Mouse (Mus musculus) liver, embryonic 16.5 days (tissue): ENCODE measurements around the gene Gm21812. TPM values are rescaled to one million over a fixed set of nuclear protein-coding genes. Genes with fewer than 3 reads are reported as not detected.
"Not testable (repeated sequence)": the region's sequence is repeated elsewhere in the genome, so short reads cannot be mapped to it uniquely, and the experiment has no call there.

Experiments used
- ATAC-seq: fragments of 200-750 bp; cut with Nextera tagmentation; 2 replicates; pipeline ENCODE4 v1.8.0; 2017; ENCODE audit warnings: low read depth, mild to moderate bottlenecking, moderate number of reproducible peaks, moderate library complexity
- H3K27ac ChIP-seq: fragments of 300-500 bp; sonication (generic); 2 replicates; pipeline ENCODE4 v1.5.1; 2014; ENCODE audit warnings: mild to moderate bottlenecking, low read length
- H3K27me3 ChIP-seq: fragments of 300-500 bp; sonication (generic); 2 replicates; pipeline ENCODE4 v1.6.1; 2014; ENCODE audit warnings: low read depth, low read length, mixed read lengths; ENCODE audit not compliant: control insufficient read depth, insufficient read depth
- H3K36me3 ChIP-seq: fragments of 300-500 bp; sonication (generic); 2 replicates; pipeline ENCODE4 v1.6.1; 2014; ENCODE audit warnings: mild to moderate bottlenecking; ENCODE audit not compliant: control insufficient read depth, insufficient read depth
- H3K4me1 ChIP-seq: fragments of 300-500 bp; sonication (generic); 2 replicates; pipeline ENCODE4 v1.6.1; 2014; ENCODE audit warnings: low read depth, low read length, mixed read lengths; ENCODE audit not compliant: control insufficient read depth
- H3K4me2 ChIP-seq: fragments of 300-500 bp; sonication (generic); 2 replicates; pipeline ENCODE4 v1.6.1; 2014; ENCODE audit warnings: low read depth, low read length, mixed read lengths
- H3K4me3 ChIP-seq: fragments of 300-500 bp; sonication (generic); 2 replicates; pipeline ENCODE4 v1.5.1; 2014; ENCODE audit warnings: low read depth, mild to moderate bottlenecking, low read length
- H3K9ac ChIP-seq: fragments of 300-500 bp; sonication (generic); 2 replicates; pipeline ENCODE4 v1.6.1; 2014; ENCODE audit warnings: low read depth, low read length
- H3K9me3 ChIP-seq: fragments of 300-500 bp; sonication (generic); replicated peaks from 2 replicates; pipeline ENCODE4 v1.6.1; 2016; ENCODE audit warnings: low read length; ENCODE audit not compliant: control insufficient read depth
- WGBS: fragments of 180-500 bp; shearing (Covaris S2); extraction: QIAGEN DNeasy Blood & Tissue Kit; methylation state at CpG from one replicate; pipeline ENCODE4 v1.1.7; 2014; ENCODE audit not compliant: insufficient replicate concordance; 5-methylcytosine and 5-hydroxymethylcytosine counted together
- polyA plus RNA-seq: library from polyadenylated mRNA; unstranded; fragments of >200 nt; fragmentation: Nextera tagmentation; extraction: Ambion mirVana; gene quantifications from 2 replicates; pipeline ENCODE4 v1.2.1, GENCODE M21; 2015

Gene Gm21812
- polyA plus RNA-seq = not detected in 2 replicates

GRCm38 (mm10) chrY:9347084-9347483, at the start of gene Gm21812:
Gene Gm21812, minus strand, starts transcription at chrY:9347184.
- H3K36me3 ChIP-seq, H3K27me3 ChIP-seq, H3K9me3 ChIP-seq, H3K4me1 ChIP-seq, H3K9ac ChIP-seq, H3K4me3 ChIP-seq, ATAC-seq, H3K4me2 ChIP-seq, H3K27ac ChIP-seq: not testable (repeated sequence)
- WGBS = no CpG with 5 or more reads among the region's 4 CpGs

Other genes with a start within 250 kb of the Gm21812 start
- not detected in 2 replicates for gene Gm21292, start 213.3 kb downstream of the Gm21812 start, polyA plus RNA-seq
- not detected in 2 replicates for gene Gm21721, start 145.0 kb downstream of the Gm21812 start, polyA plus RNA-seq
- gene Gm21874, start 69.0 kb upstream of the Gm21812 start, polyA plus RNA-seq = not detected in 2 replicates